In the genomic region with DNA sequence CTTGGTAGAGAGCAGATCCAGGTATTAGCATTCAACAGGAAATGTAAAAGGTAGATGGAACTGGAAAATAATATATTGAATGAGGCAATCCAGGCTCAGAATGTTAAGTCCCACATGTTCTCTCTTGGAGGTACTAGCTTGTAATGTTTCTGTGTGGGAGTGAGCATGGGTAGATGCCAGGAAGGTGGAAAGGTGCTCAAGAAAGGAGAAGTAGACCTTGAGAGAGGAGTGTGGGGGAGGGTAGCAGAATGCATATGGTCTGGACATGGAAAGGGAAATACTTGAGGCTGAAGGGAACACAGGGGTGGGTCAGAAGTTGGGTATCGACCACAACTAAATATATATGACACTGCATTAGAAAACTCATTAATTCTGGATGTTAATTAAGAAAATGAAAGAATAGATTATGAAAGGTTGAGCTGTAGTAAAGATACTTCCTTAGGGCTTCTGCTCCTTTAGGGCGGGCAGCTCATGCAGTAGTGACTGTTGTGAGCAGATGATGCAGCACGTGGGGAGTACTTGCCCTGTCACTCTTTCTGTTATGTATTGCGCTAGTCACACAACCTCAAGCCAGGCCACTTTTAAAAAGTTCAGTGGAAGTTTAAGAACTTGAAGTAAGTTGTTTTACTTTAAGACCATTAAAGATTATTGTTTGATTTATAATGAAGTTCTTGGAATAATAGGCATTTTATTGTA, we compare ENCODE assay signal across 19 mouse cellular contexts. TPM values are rescaled to one million over a fixed set of nuclear protein-coding genes. Genes with fewer than 3 reads are reported as not detected.
A peak's percentile ranks its signal among the peaks of the same experiment; 100 is the strongest.
DNase-seq lines count a peak whose midpoint lies in the region; ATAC-seq and TF ChIP-seq lines count a peak whose summit lies in the region.
"Had no signal": no experiment of that assay in that cellular context is flagged by ENCODE, and none has a peak within 500 bp of the region (broad histone marks: within the 10 kb centered on the region; RNA-seq: fewer than 3 reads in every experiment).

No protein-coding gene starts in this region.

- TF ChIP-seq POLR2A in MEL (IDR thresholded peaks at IDR 0.05; ENCODE audit: control insufficient read depth in 1 of 2, insufficient read depth in 1 of 2, low read depth in 1 of 2, low read length in 2 of 2, poor library complexity in 1 of 2): no peak

- no peaks in the 10 kb centered on the region for H3K27me3 ChIP-seq in MEL (ENCODE audit: control insufficient read depth in 1 of 2, insufficient read depth in 2 of 2, low read length in 2 of 2)
- H3K27me3 ChIP-seq: embryonic facial prominence, embryonic 13.5 days; lung, embryonic 15.5 days had no signal

- H3K9me3 ChIP-seq in MEL (replicated peaks; ENCODE audit: insufficient read depth, low read length): no peaks in the 10 kb centered on the region
- H3K9me3 ChIP-seq: embryonic facial prominence, embryonic 13.5 days; limb, embryonic 10.5 days; lung, embryonic 15.5 days had no signal

- peak; percentile 3 to 30 for DNase-seq in kidney, postnatal 25 days
- DNase-seq in kidney, adult 18-20 months: no peak
- DNase-seq in A20 (ENCODE audit: low read depth, low spot score) (peak; percentile 96), MEL (ENCODE audit: low read depth, low spot score) (peak; percentile 71)
- DNase-seq in embryo, embryonic 9.5 days (ENCODE audit: extremely low spot score): no peak
- DNase-seq: adrenal gland, postnatal 14 days; cerebellum, adult 18-20 months; cerebellum, postnatal 36 days; gastrocnemius, adult 2 months had no signal

- TF ChIP-seq RAD21 in MEL (IDR thresholded peaks at IDR 0.05; ENCODE audit: low read depth, low read length): no peak

- H3K27ac ChIP-seq in MEL (ENCODE audit: control insufficient read depth, low read depth, low read length): no peak overlapping the region
- H3K27ac ChIP-seq: embryonic facial prominence, embryonic 13.5 days; gastrocnemius, adult 2 months; layer of hippocampus, adult 2 months; left cerebral cortex, adult 2 months; limb, embryonic 10.5 days; lung, embryonic 15.5 days had no signal

- peaks cover 2 to 9% of the 10 kb centered on the region in 2 experiments; a peak in 3 of 4 replicates for H3K4me1 ChIP-seq in MEL (ENCODE audit: control insufficient read depth in 1 of 2, insufficient read depth in 2 of 2, low read length in 2 of 2)
- H3K4me1 ChIP-seq: embryonic facial prominence, embryonic 13.5 days; lung, embryonic 15.5 days had no signal

- peak in 1 of 2 experiments; percentile 26; a peak in 1 of 4 replicates for TF ChIP-seq EP300 in MEL (IDR thresholded peaks at IDR 0.05; ENCODE audit: low read depth in 1 of 2, low read length in 2 of 2)

- peaks cover 10% of the 10 kb centered on the region for H3K79me2 ChIP-seq in MEL (ENCODE audit: control insufficient read depth, insufficient read depth, low read length, poor library complexity)

- 0 out of 2 replicates have a peak, but pooled peaks have one; percentile 27 for ATAC-seq in megakaryocyte, adult 5-6 weeks (ENCODE audit: poor library complexity, severe bottlenecking)
- ATAC-seq in megakaryocyte-erythroid progenitor cell, adult 5-6 weeks (replicated peaks; ENCODE audit: low FRiP score, low TSS enrichment, poor library complexity, severe bottlenecking): no peak
- ATAC-seq: activated CD4-positive, CD25-positive, alpha-beta regulatory T cell, adult 4 months; CD4-positive, CD25-positive, alpha-beta regulatory T cell, adult 4 months; midbrain, embryonic 16.5 days had no signal

- TF ChIP-seq CTCF in MEL (IDR thresholded peaks at IDR 0.05 in 2 of 3, conservative IDR thresholded peaks at IDR 0.05 in 1 of 3; ENCODE audit: control insufficient read depth in 1 of 3, insufficient read depth in 1 of 3, low read depth in 2 of 3, low read length in 3 of 3, poor library complexity in 1 of 3, severe bottlenecking in 1 of 3): no peak

- peaks cover 9% of the 10 kb centered on the region in 2 experiments for H3K36me3 ChIP-seq in MEL (ENCODE audit: control insufficient read depth in 1 of 2, insufficient read depth in 2 of 2, low read length in 2 of 2)
- H3K36me3 ChIP-seq: embryonic facial prominence, embryonic 13.5 days; limb, embryonic 10.5 days; lung, embryonic 15.5 days had no signal

- H3K4me3 ChIP-seq in MEL (ENCODE audit: control insufficient read depth in 1 of 2, insufficient read depth in 1 of 2, low read depth in 2 of 2, low read length in 2 of 2): no peak overlapping the region
- H3K4me3 ChIP-seq: embryonic facial prominence, embryonic 13.5 days; gastrocnemius, adult 2 months; layer of hippocampus, adult 2 months; left cerebral cortex, adult 2 months; limb, embryonic 10.5 days; lung, embryonic 15.5 days had no signal

- no peak overlapping the region for H3K9ac ChIP-seq in MEL (ENCODE audit: control insufficient read depth, low read depth, low read length, poor library complexity, severe bottlenecking)
- H3K9ac ChIP-seq: embryonic facial prominence, embryonic 13.5 days; lung, embryonic 15.5 days had no signal

TF ChIP-seq in MEL, 35 proteins besides CTCF, POLR2A, EP300 and RAD21:
- TF ChIP-seq ZNF384 (IDR thresholded peaks at IDR 0.05; ENCODE audit: low read depth, low read length) (no peak), JUND (IDR thresholded peaks at IDR 0.05; ENCODE audit: low read depth, low read length) (no peak), TCF12 (IDR thresholded peaks at IDR 0.05; ENCODE audit: low read depth, low read length) (no peak), MYC (IDR thresholded peaks at IDR 0.05; ENCODE audit: low read depth, low read length) (0 out of 2 replicates have a peak, but pooled peaks have one; percentile 28), TAL1 (IDR thresholded peaks at IDR 0.05; ENCODE audit: low read length) (no peak)

RNA-seq across cellular contexts. Expression of a gene that starts 24.9 kb away (rescaled TPM):
- total RNA-seq in MEL (2012; rRNA removed): 16.1 and 17.8 TPM in 2 replicates
- 10 to 100 TPM in 1 of 2 experiments, not detected in 1; 18.2 TPM for polyA plus RNA-seq in MEL (2012; ENCODE audit: insufficient read depth in 1 of 2, insufficient read length in 2 of 2, low read depth in 1 of 2, low replicate concordance in 2 of 2, missing spikeins in 1 of 2)
- total RNA-seq in megakaryocyte, adult 5-6 weeks (2015): 30.9 and 37.4 TPM in 2 replicates
- total RNA-seq in megakaryocyte, adult 5-6 weeks (2017): 107 and 113 TPM in 2 replicates
- total RNA-seq in megakaryocyte-erythroid progenitor cell, adult 5-6 weeks (2014; fragmentation: Nextera tagmentation): 54.4 and 56.6 TPM in 2 replicates
- 150 and 199 TPM in 2 replicates for total RNA-seq in megakaryocyte-erythroid progenitor cell, adult 5-6 weeks (2017)

Comparison
In these comparisons a context has a peak if more than half of its experiments do, and no peak if none do; other contexts are left out.
1. DNase-seq: peak in kidney, postnatal 25 days (2 of 2), A20 (single experiment) and MEL (single experiment); none in kidney, adult 18-20 months (single experiment) and embryo, embryonic 9.5 days (single experiment).